Mouse (Mus musculus): Measurements from ENCODE around the gene Strn.

GRCm38 (mm10) chr17:78643853-78644475 lies 93.0 kb downstream of the Strn start:
- TF ChIP-seq POLR2A (IDR thresholded peaks at IDR 0.05; ENCODE audit: low read depth, low read length) (no peak), CTCF (IDR thresholded peaks at IDR 0.05; ENCODE audit: extremely low read depth, insufficient read depth, insufficient read length, insufficient replicate concordance) (no peak)
